Mouse (Mus musculus) lung, adult 18-20 months (tissue): Measurements from ENCODE around the gene Maml3.
A peak's percentile ranks its signal among the peaks of the same experiment; 100 is the strongest.

ENCODE experiments used
- DNase-seq, 2 experiments: peaks; one replicate each; pipeline ENCODE4 v3.0.0; 2022; ENCODE audit warnings: mixed read lengths in 2 of 2

The Maml3 gene

DNA sequence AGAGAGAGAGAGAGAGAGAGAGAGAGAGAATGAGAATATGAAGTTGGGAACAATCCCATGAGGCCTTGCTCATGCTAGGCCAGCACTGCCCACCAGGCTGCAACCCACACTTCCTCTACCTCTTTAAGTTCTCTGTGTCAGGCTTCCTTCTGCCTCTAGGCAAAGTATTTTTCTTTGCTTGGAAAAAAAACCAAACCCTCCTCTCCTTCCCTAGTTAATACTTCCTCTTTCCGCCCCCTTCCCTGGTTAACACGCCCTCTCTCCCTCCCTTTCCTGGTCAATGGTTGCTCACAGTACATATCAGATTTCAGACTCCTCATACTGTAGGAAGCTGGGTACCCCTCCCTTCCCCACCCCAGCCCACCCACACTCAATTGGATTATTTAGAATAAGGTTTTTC lies 245.7 kb downstream of the Maml3 start:
- no peak for DNase-seq

DNA sequence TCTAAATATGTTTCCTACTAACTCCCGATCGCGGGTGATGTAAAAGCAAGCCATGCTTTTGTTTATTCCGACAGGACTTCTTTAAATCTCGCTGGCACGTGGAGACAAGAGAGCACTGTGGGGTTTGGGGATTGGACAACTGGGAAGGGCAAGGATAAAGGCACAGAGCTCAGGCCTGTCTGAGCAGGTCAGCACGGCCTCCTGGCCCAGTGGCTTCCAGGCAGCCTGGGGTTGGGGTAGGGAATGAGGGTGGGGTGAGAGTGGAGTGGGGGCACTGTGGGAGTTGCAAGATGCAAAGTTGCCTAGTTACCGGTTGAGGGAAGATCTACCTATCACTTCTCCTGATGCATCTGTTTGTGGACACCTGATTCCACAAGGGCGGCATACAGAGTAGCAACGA lies 250.7 kb downstream of the Maml3 start:
- DNase-seq: no peak

DNA sequence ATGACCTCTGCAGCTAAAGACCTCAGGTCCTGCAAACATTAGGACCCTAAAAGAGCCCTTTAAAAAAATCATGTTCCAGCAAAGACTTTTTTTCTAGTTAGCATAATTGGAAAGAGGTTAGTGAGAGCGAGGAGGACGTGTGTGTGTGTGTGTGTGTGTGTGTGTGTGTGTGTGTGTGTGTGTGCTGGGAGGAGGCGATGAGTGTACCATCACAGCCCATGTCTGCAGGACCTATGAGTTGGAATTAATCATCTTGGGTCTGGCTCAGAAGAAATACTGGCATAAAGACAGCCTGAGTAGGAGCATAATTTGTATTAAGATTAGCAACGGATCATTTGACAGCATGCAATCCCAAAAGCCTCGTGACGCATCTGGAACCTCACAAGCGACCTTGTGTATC lies 251.3 kb downstream of the Maml3 start:
- DNase-seq: no peak

DNA sequence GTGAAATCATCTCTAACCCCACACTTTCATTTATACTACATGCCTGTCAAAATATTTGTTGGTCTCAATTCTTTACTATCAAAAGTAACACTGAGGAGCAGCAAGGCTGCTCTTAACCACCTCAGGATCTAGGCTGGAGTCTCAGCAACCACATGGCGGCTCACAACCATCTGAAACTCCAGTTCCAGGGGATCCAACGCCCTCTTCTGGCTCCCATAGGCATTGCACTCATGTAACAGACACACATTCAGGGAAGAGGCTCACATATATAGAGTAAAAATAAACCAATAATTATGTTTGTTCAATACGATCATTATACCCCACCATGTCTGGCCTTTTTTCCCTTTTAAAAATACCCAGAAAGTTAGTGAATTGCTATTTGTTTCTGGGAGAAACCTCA lies 252.2 kb downstream of the Maml3 start:
- DNase-seq: no peak

DNA sequence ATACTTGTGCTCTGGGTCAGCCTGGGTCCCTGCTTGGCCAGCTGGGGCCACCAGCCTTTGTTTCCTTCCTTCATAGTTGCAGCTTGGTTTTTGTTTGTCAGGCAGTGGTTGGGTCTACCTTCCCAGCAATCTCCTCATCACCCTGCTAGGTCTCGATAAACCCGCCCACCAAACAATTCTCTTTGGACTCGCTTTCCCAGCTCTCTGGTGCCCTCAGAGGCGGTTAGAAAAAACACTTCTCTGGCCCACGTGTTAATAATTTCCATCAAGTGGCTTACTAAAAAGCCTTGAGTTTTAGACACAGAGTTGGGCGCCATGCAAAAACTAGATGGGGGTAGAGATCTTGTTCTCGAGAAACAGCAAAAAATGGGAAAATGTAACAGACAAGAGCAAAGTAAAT lies 253.3 kb downstream of the Maml3 start:
- peak in 1 of 2 experiments; percentile 19 for DNase-seq

DNA sequence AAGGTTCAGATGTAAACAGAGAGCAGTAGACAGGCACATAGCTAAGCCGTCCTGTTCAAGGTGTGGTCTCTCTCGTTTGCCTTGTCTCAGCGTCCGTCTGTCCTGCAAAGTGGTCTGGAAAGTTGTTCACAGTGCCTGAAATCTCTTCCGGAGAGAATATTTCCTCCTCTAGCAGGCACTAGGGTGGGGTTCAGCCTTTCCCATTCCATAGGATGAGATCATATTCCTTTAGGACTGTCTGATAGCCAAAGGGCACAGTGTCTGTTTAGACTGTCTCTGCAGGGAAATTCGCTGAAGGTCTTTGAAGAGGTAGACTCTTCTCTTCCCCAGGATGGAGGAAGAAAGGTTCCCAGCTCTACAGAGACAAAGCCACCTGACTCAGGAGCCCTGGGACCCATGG lies 255.4 kb downstream of the Maml3 start:
- DNase-seq: no peak

DNA sequence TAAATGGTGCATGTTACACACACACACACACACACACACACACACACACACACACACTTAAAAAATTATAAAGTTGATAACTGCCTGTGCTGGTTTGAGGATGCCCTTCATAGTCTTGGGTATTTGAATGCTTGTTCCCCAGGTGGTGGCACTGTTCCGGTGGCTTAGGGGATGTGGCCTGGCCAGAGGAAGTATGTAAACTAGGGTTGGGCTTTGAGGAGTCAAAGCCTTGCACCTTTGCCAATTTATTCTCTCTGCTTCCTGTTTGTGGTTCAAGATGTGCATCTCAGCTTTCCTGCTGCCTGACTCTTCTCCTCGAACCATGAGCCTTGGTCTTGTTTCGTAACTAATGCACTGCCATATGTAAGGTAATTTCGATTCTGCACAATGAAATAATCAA lies 257.6 kb downstream of the Maml3 start:
- no peak for DNase-seq

DNA sequence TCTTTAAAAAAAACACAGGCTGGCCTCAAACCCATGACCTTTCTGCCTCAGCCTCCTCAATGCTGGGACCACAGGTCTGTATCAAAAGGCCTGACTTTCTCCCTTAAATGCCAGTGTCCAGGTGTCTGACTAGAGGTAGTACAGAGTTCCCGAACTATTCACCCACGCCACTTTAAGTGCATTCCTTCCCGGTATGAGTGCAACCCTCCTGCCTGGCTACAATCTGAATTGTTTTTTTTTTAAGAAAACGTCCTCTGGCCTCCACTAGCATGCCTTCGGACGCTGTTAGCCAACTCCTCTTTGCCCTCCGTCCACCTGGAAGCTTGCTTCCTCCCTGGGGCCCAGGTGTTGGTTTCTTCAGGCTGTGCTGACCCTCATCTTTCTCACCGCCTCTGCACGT lies 260.6 kb downstream of the Maml3 start:
- peak in 1 of 2 experiments; percentile 24 for DNase-seq

DNA sequence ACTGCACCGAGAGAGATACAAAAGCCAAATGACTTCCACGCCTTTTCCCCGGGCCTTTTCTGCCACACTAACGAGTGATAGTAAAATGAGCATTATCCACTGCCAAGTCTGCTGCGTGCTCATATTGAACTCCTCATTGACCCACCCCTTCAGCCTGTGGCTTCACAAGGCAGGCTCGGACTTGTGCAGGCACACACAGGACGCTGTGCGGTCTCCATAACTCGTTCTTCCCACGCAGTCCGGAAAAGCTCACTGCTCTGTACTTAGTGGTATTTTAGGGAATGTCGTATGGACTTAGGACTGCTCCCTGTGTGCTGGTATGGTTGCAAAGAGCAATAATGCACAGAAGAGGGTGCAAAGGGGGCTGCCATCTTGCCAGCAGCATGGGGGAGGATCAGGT lies 262.7 kb downstream of the Maml3 start:
- no peak for DNase-seq

DNA sequence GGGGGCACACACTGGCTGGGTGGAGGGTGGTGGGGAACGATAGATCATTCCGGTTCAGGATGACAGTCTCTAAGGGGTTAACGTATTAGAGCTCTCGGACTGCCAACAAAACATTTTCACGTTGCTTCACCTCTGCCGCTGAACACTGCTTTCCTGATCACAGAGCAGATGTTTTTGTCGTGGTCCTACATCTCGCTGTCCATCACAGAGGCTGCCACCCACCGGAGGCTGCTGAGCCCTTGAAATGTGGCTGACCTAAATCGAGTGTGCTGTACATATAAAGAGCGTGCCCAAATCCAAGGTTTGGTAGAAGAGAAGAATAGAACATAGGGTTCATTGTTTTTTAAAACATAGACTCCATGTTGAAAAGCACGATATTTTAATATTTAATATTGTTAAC lies 263.3 kb downstream of the Maml3 start:
- DNase-seq: no peak

DNA sequence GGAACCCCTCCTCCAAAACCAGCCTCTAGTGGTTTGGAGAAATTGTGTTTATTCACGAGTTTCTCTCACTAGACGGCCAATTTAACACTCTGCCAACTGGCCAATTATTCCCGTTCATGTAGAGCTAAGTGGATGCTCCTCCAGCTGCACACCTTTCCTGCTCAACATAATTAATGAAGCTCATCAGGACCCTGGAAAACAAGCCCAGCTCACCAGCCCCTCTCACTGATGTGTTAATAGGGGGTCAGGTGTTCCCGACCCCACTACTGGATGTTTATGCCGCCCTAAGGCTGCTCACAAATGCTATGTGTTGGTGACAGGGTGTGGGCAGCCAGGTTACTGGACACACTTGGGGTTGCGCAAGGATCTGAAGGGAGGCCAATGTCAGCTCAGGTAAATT lies 263.7 kb downstream of the Maml3 start:
- DNase-seq: peak in 1 of 2 experiments; percentile 47

DNA sequence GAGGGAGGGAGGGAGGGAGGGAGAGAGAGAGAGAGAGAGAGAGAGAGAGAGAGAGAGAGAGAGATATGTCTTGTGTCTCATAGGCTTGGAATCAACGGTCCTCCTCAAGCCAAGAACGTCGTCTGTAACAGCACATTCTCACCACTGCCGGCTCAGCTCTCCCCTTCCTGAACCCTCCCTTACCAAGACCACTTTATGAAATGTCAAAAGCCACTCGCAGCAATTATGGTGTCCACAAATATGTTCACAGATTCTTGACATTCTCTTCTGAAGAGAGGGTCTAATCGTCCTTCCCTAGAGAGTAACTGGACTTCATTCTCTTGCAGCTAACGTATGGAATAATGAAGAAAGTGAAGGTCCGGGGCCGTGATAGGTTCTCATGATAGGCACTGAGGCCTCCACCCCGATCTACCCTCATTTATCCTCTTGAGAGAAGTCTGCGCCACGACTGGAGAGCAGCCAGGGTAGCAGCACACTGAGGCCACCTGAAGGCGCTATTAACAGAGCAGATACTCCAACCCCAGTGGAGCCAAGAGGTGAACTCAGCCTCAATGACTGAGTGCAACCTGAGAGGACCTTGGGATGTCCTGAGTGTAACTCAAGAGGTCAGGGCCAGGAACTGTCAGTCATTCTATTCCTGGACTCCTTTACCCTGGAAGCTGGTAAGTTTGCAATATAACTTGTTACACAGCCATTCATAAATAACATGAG lies 264.6 kb downstream of the Maml3 start:
- peak in 1 of 2 experiments; percentile 20 for DNase-seq

DNA sequence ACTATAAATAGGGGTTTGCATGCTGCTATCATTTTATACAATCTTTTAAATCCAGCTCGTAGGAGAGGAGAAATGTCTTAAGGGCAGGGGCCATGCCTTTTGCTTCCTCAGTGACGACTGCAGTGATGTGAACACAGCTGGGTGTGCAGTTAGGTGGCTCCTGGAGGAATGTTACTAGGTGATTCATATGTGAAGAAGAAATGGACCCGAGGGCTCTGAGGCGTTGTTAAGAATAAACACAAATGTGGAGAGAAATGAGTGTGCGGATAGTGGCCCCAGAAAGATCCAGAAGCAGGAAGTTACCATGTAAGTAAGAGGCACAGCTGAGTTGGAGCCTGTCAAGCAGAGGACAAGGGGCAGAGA lies 265.5 kb downstream of the Maml3 start:
- DNase-seq: no peak

DNA sequence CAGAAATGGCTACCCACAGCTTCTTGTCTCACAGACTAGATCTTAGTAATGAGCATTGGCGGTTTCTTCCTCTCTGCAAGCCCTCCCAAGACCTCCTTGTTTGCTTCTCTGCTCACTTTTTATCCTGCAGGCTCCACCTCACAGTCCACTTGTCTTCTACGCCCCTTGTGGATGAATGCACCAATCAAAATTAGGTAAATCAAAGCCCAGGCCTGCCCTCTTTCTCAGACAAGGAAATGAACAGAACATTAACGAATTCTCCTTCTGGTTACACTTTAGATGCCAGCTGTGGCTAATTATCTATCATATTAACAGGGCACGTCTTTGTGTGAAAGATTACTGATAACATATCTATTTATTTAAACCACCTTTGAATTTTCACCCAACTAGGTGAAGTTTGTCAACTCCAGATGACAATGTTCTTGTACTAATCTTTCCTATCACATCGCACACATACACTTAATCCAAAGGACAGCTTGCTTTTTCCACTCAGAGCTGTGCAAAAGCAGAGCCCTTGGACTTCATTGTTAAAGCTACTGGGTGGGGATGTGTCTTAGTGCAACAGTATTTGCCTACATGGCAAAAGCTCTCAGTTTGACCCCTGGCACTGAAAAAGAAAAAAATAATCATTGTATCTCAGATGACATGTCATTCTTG lies 266.1 kb downstream of the Maml3 start:
- DNase-seq: no peak

DNA sequence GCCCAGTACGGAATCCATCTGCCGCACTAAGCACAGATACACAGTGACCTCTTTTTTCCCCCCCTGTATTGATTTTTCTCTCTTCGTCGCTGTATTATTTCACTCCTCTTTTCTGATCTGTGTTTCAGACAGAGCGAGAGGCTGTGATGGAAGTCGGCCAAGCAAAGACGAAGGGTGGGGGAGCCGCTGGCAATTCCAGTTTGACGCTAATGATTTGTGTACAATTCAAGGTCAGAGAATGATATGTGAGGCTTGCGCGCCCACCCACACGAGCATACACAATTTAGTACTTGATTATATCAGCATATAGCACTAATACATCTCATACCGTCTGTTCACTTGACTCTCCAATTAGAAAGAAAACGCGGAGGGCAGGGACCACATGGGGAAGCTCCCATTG lies 271.9 kb downstream of the Maml3 start:
- no peak for DNase-seq

DNA sequence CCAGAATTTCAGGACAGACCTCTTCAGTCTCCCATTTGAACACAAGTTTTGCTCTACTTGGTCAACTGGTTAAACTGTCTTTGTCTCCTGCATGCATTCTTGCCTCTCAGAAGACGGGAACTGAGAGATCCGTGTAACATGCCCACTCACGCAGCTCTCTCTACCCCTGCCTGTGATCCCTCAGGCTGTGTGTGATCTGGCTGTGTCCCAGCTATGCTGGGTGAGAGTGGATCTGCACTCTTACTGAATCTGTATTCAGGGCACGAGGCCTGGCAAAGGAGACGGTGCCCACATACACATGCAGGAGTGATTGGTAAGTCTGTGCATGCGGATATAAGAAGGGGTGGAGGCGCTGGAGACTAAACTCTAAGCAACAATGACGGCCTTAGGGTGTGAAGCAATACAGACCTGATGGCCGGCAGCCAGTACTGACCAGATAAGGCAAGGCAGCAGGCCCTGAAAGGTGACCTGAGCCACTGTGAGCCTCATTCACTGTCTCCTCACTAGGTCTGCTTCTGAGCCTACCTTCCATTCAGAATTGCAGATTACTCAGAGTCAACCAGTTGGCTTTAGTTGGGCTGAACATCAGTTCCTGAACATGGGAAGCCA lies 274.0 kb downstream of the Maml3 start:
- peak; percentile 33 to 36 for DNase-seq

DNA sequence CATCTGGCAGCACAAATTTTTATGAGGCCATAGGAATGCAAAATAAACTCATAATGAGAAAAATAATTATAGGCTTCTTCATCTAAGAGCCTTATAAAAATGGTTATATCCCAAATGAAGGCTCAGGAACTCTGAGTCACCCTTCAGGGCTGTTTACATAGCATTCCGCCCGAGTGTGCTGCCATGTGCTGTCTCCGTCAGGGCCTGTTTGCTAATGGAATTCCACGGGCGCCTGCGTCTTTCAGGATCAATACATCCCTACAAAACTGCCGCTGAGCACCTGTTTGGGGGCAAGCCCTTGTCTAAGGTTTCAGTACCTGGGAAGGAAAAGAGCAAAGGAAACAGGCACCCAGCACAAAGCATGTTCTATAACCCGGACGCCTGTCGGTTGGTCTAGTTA lies 279.3 kb downstream of the Maml3 start:
- no peak for DNase-seq

DNA sequence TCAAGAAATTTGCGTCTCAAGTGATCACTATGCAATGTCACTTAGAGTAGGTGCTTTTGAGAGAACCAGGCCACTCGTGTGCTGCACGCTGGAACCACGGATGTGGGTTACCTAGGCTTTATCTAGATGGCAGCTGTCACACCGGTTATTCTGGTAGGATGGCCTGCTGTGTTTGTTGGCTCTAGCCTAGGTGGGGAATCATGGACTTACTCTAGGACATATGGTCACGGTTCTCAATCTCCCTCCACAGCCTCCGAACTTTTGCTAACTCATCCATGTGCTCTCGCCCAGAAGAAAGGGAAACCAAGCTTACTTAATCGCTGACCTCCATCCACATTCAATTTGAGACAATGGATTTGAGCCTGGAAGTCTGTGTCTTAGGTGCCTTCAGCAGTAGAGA lies 280.4 kb downstream of the Maml3 start:
- no peak for DNase-seq

DNA sequence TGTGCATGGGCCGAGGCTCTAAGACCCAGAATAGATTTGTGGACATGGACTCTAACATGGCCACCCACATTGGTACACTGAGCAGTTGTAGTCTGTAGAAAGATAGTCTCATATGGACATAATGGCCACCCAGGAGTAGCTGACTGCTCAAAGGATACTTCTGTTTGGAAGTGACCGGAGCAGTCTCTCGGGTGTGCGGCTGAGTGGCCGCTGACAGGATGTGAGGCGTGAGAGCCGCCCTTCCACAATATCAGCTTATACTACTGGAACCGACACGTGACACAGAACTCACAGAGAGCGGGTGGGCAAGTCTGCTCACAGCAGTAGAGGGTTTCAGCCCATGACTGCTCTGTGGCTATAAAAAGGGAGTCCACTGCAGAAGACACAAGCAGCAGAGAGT lies 283.3 kb downstream of the Maml3 start:
- no peak for DNase-seq

DNA sequence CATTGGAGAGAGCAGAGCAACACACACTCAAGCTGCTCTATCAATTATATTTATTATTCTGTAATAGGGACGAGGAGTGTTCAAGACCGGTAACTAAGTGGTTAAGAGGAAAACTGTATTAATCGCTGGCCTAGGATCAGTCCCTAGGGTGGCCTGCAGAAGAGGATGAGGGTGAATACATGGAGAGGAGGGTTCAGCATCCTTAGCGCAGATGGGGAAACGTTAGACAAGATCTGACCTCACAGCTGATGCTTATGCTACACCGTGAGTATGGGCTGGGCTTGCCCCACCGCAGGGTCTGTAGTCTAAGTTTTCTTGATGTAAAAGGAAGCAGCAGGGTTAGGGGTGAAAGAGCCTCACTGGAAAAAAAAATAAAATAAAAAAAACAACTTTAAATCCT lies 285.8 kb downstream of the Maml3 start:
- DNase-seq: no peak

DNA sequence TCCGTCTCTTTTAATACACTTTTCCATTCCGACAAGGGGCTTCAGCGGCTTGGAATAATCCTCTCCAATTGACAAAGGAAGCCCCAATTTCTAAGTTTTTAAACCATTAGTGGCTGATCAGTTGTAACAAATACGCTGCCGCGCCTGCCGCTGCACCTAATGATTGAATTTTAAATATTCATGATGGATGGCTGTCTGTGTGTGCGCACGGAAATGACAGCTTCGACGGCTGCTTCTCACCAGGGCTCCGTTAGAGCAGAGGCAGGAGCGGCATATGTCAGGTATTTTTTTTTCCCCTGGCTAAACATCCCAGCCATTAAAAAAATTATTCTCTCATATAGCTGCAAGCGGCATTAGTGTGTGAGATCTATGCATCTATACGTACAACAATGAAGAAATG lies 287.0 kb downstream of the Maml3 start:
- no peak for DNase-seq

DNA sequence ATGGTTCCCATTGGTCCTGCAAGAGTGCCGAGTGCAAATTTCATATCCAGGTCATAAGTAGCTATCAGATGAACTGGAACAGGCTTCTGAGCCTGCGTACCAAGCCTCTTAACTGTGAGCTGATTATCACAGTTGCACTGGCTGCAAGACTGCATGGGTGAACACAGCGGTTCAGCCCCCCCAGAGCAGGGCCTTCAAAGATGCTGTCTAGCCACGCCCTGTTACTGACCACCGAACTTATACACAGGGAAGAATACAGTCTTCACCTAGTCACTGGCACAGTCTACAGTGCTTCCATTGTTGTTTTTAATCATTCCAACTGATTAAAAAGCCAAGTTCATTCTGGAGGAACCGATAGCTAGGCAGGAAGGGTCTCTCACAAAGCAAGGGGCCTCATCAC lies 287.5 kb downstream of the Maml3 start:
- no peak for DNase-seq

DNA sequence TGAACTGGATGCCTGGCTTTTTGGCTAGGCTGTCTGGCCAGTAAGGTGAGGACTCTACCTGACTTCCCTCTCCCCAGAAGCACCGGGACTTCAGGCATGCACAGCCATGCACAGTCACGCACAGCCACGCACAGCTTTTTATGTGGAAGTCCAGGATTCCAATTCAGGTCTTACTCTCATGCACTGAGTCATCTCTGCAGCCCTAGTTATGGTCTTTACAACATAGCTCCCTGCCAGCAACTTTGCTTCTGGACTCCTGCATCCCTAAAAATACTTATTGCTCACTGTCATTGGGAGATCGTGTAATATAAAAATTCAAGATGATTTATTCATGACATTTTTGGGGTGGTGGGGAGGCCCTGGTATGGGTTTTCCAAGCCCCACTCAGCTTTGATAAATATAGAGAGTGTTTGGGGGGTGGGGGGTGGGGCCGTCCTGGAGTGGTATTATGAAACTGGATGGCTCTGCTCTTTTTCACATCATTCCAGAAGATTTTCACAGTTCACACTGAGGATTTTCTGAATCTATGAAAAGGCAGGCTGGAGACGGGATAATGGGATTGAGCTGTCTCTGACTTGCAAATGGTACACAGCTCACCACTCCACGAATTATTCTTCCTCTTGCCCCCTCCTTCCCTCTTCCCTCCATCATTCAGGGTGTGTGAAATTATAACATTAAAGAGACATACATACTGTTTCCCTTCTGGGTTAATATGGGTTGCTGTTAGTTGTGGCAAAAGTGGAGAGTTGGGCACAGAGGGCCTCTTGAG lies 288.2 kb downstream of the Maml3 start:
- no peak for DNase-seq

DNA sequence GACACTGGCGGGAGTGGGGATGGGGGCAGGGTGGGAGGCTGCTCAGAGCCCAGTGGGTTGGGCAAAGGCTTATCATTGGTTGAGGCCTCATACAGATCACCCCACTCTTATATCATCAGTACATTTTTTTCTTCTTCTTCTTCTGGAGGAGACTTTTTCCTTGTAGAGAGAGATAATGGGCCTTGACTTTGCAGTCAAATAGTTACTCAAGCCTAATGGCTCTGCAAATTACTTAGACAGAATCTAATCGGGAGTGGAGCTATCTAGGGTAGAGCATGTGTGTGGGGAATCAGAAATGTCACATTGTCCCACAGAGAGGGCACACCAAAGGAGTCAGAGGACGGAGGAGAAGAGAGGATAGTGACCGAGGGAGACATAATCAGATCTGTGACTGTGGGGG lies 290.8 kb downstream of the Maml3 start:
- DNase-seq: no peak
